Mouse (Mus musculus): Measurements from ENCODE around the gene Cmss1. TPM values are rescaled to one million over a fixed set of nuclear protein-coding genes. Genes with fewer than 3 reads are reported as not detected.

Gene Cmss1
- polyA plus RNA-seq, 1 experiment from 2014 or later, result 70.5 TPM

DNA sequence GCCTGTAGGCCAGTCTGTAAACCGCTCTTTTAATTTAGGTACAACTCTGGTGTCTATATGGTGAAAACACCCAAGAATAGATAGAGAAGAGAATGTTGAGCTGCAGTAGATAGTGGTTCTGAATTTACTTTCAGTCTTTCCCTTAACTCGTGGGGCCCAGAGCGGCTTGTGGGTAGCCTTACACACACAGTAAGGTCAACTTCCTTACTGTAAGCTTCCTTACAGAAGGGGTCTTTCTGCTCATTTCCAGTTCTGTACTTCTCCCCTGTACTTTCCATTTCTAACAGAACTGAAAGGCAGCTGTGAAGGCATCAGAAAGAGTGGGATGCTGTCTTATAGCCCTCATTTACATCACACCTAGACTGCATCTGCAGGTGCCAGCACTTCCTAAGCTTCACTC lies 175.4 kb downstream of the Cmss1 start:
- H3K4me2 ChIP-seq, result no peak overlapping the region
- no peaks in the 10 kb centered on the region for H3K27me3 ChIP-seq (replicated peaks; ENCODE audit: control insufficient read depth, insufficient read depth, low read length)
- ATAC-seq (replicated peaks; ENCODE audit: low FRiP score) (no peak), DNase-seq (ENCODE audit: low spot score) (no peak)
- H3K9me3 ChIP-seq (ENCODE audit: control insufficient read depth, low read length), result no peaks in the 10 kb centered on the region
- H3K4me3 ChIP-seq (ENCODE audit: low read depth, low read length), result no peak overlapping the region
- no peak overlapping the region for H3K9ac ChIP-seq (ENCODE audit: low read depth, low read length)
- H3K27ac ChIP-seq (ENCODE audit: low read depth, low read length), result no peak overlapping the region
- no peaks in the 10 kb centered on the region for H3K4me1 ChIP-seq (replicated peaks; ENCODE audit: control insufficient read depth, insufficient read depth, low read length)
- H3K36me3 ChIP-seq (ENCODE audit: control insufficient read depth, insufficient read depth, low read length), result no peaks in the 10 kb centered on the region
- 77% methylated on average over 3 of the region's 3 CpGs for WGBS

GRCm38 (mm10) chr16:57428977-57429376 lies 177.7 kb downstream of the Cmss1 start:
- WGBS, result 78% methylated on average over 5 of the region's 5 CpGs
- no peaks in the 10 kb centered on the region for H3K27me3 ChIP-seq (replicated peaks; ENCODE audit: control insufficient read depth, insufficient read depth, low read length)
- H3K4me3 ChIP-seq (ENCODE audit: low read depth, low read length), result no peak overlapping the region
- no peak overlapping the region for H3K9ac ChIP-seq (ENCODE audit: low read depth, low read length)
- DNase-seq (ENCODE audit: low spot score), result no peak
- no peaks in the 10 kb centered on the region for H3K9me3 ChIP-seq (ENCODE audit: control insufficient read depth, low read length)
- no peaks in the 10 kb centered on the region for H3K36me3 ChIP-seq (ENCODE audit: control insufficient read depth, insufficient read depth, low read length)
- H3K27ac ChIP-seq (ENCODE audit: low read depth, low read length), result no peak overlapping the region
- H3K4me2 ChIP-seq, result no peak overlapping the region
- H3K4me1 ChIP-seq (replicated peaks; ENCODE audit: control insufficient read depth, insufficient read depth, low read length), result no peaks in the 10 kb centered on the region
- ATAC-seq (replicated peaks; ENCODE audit: low FRiP score), result no peak

- no peak overlapping the region for H3K9ac ChIP-seq (ENCODE audit: low read depth, low read length)
- no peaks in the 10 kb centered on the region for H3K9me3 ChIP-seq (ENCODE audit: control insufficient read depth, low read length)
- H3K36me3 ChIP-seq (ENCODE audit: control insufficient read depth, insufficient read depth, low read length), result no peaks in the 10 kb centered on the region
- 62% methylated on average over 7 of the region's 7 CpGs for WGBS
- H3K27ac ChIP-seq (ENCODE audit: low read depth, low read length), result no peak overlapping the region
- H3K4me2 ChIP-seq, result no peak overlapping the region
- ATAC-seq (replicated peaks; ENCODE audit: low FRiP score) (no peak), DNase-seq (ENCODE audit: low spot score) (no peak)
- H3K27me3 ChIP-seq (replicated peaks; ENCODE audit: control insufficient read depth, insufficient read depth, low read length), result no peaks in the 10 kb centered on the region
- H3K4me1 ChIP-seq (replicated peaks; ENCODE audit: control insufficient read depth, insufficient read depth, low read length), result no peaks in the 10 kb centered on the region
- no peak overlapping the region for H3K4me3 ChIP-seq (ENCODE audit: low read depth, low read length)
Measured at GRCm38 (mm10) chr16:57427516-57428285, 179.0 kb downstream of the Cmss1 start.

DNA sequence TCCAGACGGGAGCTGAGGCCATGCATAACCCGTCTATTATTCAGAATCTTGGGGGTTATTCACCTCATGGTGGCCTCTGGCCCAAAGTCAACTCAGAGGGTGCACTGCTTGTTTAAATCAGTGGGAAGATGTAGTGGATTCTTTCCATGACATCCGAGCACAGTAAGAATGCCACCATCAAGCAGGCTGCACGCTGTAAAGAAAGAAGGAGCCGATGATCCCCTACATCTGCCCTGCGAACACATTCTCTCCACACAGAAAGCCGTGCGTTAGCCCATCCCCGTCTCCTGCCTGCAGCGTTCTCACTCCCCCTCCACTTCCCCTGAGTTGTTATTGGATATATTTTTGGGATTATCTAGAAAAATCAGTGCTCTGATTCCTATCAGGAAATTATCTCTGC lies 180.0 kb downstream of the Cmss1 start:
- no peaks in the 10 kb centered on the region for H3K36me3 ChIP-seq (ENCODE audit: control insufficient read depth, insufficient read depth, low read length)
- no peaks in the 10 kb centered on the region for H3K9me3 ChIP-seq (ENCODE audit: control insufficient read depth, low read length)
- H3K4me1 ChIP-seq (replicated peaks; ENCODE audit: control insufficient read depth, insufficient read depth, low read length), result no peaks in the 10 kb centered on the region
- DNase-seq (ENCODE audit: low spot score) (no peak), ATAC-seq (replicated peaks; ENCODE audit: low FRiP score) (no peak)
- 73% methylated on average over 10 of the region's 10 CpGs for WGBS
- H3K27ac ChIP-seq (ENCODE audit: low read depth, low read length), result no peak overlapping the region
- no peak overlapping the region for H3K9ac ChIP-seq (ENCODE audit: low read depth, low read length)
- H3K4me3 ChIP-seq (ENCODE audit: low read depth, low read length), result no peak overlapping the region
- no peaks in the 10 kb centered on the region for H3K27me3 ChIP-seq (replicated peaks; ENCODE audit: control insufficient read depth, insufficient read depth, low read length)
- H3K4me2 ChIP-seq, result no peak overlapping the region

DNA sequence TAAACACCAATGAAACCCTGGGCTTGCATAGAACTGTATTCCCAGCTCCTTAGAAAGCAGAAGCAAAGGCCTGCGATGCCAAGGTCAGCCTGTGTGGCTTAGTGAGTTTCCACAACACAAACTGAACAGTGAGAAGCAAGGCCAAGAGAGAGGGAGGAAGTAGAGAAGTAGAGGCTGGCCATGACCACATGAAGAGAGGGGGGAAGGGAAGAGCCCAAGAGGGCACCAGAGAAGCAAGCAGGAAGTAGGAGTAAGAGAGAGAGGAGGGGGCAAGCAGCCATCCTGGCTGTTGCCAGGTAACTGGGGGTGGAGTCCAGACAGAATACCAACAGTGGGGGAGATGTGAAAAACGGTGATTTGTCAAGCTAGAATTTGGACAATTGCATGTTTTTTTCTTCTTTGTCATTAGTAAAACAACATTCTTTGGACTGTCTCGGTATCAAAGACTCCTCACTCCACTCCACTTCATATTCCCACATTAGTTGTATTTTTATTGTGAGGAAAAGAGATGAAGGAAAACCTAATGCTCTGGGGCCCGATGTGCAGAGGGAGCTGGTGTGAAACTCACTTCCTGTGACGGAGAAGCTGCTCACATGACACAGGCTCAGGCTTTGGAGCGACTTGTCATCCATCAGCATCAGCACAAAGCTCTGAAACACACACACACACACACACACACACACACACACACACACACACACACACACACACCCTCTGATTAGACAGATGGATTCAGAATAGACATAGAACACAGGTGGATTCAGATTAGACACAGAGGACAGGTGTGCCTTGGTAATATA lies 183.5 kb downstream of the Cmss1 start:
- 47% methylated on average over 6 of the region's 6 CpGs for WGBS
- H3K27me3 ChIP-seq (replicated peaks; ENCODE audit: control insufficient read depth, insufficient read depth, low read length), result no peaks in the 10 kb centered on the region
- ATAC-seq (replicated peaks; ENCODE audit: low FRiP score) (no peak), DNase-seq (ENCODE audit: low spot score) (no peak)
- H3K36me3 ChIP-seq (ENCODE audit: control insufficient read depth, insufficient read depth, low read length), result no peaks in the 10 kb centered on the region
- no peaks in the 10 kb centered on the region for H3K4me1 ChIP-seq (replicated peaks; ENCODE audit: control insufficient read depth, insufficient read depth, low read length)
- H3K27ac ChIP-seq (ENCODE audit: low read depth, low read length), result no peak overlapping the region
- H3K9ac ChIP-seq (ENCODE audit: low read depth, low read length), result no peak overlapping the region
- H3K4me2 ChIP-seq, result no peak overlapping the region
- no peak overlapping the region for H3K4me3 ChIP-seq (ENCODE audit: low read depth, low read length)
- no peaks in the 10 kb centered on the region for H3K9me3 ChIP-seq (ENCODE audit: control insufficient read depth, low read length)

- no peaks in the 10 kb centered on the region for H3K9me3 ChIP-seq (ENCODE audit: control insufficient read depth, low read length)
- H3K9ac ChIP-seq (ENCODE audit: low read depth, low read length), result no peak overlapping the region
- H3K36me3 ChIP-seq (ENCODE audit: control insufficient read depth, insufficient read depth, low read length), result no peaks in the 10 kb centered on the region
- no peak overlapping the region for H3K4me2 ChIP-seq
- no peaks in the 10 kb centered on the region for H3K4me1 ChIP-seq (replicated peaks; ENCODE audit: control insufficient read depth, insufficient read depth, low read length)
- no peak overlapping the region for H3K27ac ChIP-seq (ENCODE audit: low read depth, low read length)
- DNase-seq (ENCODE audit: low spot score) (no peak), ATAC-seq (replicated peaks; ENCODE audit: low FRiP score) (no peak)
- H3K27me3 ChIP-seq (replicated peaks; ENCODE audit: control insufficient read depth, insufficient read depth, low read length), result no peaks in the 10 kb centered on the region
- no peak overlapping the region for H3K4me3 ChIP-seq (ENCODE audit: low read depth, low read length)
- WGBS, result 75% methylated on average over 7 of the region's 7 CpGs
Measured at GRCm38 (mm10) chr16:57421680-57422417, 184.8 kb downstream of the Cmss1 start.

DNA sequence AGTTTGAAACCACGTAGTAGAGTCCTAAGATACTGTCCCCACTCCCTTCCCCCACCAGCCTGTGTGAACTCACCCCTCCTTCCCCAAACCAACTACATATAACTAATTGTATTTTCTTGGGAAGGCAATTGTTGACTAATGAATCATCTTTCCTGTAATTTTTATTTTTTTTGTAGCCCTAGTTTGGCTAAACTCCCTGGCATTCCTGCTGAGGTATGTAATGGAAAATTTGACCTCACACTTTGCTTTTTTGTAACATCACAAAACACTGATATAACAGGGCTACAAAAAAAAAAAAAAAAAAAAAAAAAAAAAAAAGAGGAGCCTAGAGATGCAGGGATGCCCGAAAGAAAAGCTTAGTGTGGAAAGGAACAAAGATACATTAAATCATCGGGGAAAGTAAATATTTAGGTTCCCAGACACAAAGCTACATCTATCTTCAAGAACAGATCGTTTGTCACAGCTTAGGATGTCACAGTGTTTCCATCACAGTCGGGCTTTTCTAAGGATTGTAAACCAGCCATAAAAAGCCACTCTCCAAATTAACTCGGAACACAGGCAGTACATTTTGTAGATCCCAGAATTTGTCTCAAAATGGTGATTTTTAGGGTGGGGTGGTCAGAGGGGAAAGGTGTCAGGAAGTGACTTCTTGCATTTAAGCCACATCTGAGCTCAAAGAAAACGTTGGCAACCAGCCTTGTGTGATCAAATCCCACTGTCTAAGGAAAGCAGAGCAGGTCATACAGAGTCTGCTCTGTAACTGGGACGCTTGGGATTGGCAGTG lies 185.7 kb downstream of the Cmss1 start:
- Histone ChIP-seq H3K27me3 (replicated peaks; ENCODE audit: control insufficient read depth, insufficient read depth, low read length) (no peaks in the 10 kb centered on the region), H3K36me3 (ENCODE audit: control insufficient read depth, insufficient read depth, low read length) (no peaks in the 10 kb centered on the region), H3K9ac (ENCODE audit: low read depth, low read length) (no peak overlapping the region), H3K27ac (ENCODE audit: low read depth, low read length) (no peak overlapping the region), H3K4me3 (ENCODE audit: low read depth, low read length) (no peak overlapping the region), H3K4me1 (replicated peaks; ENCODE audit: control insufficient read depth, insufficient read depth, low read length) (no peaks in the 10 kb centered on the region), H3K9me3 (ENCODE audit: control insufficient read depth, low read length) (no peaks in the 10 kb centered on the region), H3K4me2 (no peak overlapping the region)
- ATAC-seq (replicated peaks; ENCODE audit: low FRiP score) (no peak), DNase-seq (ENCODE audit: low spot score) (no peak)
- 36% methylated on average over 8 of the region's 8 CpGs for WGBS

- H3K4me1 ChIP-seq (replicated peaks; ENCODE audit: control insufficient read depth, insufficient read depth, low read length), result no peaks in the 10 kb centered on the region
- H3K27ac ChIP-seq (ENCODE audit: low read depth, low read length), result no peak overlapping the region
- no peak overlapping the region for H3K4me3 ChIP-seq (ENCODE audit: low read depth, low read length)
- H3K4me2 ChIP-seq, result no peak overlapping the region
- H3K36me3 ChIP-seq (ENCODE audit: control insufficient read depth, insufficient read depth, low read length), result no peaks in the 10 kb centered on the region
- H3K27me3 ChIP-seq (replicated peaks; ENCODE audit: control insufficient read depth, insufficient read depth, low read length), result no peaks in the 10 kb centered on the region
- 81% methylated on average over 5 of the region's 5 CpGs for WGBS
- H3K9ac ChIP-seq (ENCODE audit: low read depth, low read length), result no peak overlapping the region
- no peak for DNase-seq (ENCODE audit: low spot score)
- H3K9me3 ChIP-seq (ENCODE audit: control insufficient read depth, low read length), result no peaks in the 10 kb centered on the region
- ATAC-seq (replicated peaks; ENCODE audit: low FRiP score), result no peak
Measured at GRCm38 (mm10) chr16:57419881-57420280, 186.8 kb downstream of the Cmss1 start.
